11 mouse cellular contexts compared by ENCODE assay signal in genomic region chr8:45062982-45063924, GRCm38 (mm10). TPM values are rescaled to one million over a fixed set of nuclear protein-coding genes. Genes with fewer than 3 reads are reported as not detected.
A peak's percentile ranks its signal among the peaks of the same experiment; 100 is the strongest.
DNase-seq lines count a peak whose midpoint lies in the region; ATAC-seq and TF ChIP-seq lines count a peak whose summit lies in the region.
"Had no signal": no experiment of that assay in that cellular context is flagged by ENCODE, and none has a peak within 500 bp of the region (broad histone marks: within the 10 kb centered on the region; RNA-seq: fewer than 3 reads in every experiment).

No protein-coding gene starts in this region.

- H3K27ac ChIP-seq in midbrain, embryonic 13.5 days, result no peak overlapping the region
- no peak overlapping the region for H3K27ac ChIP-seq in midbrain, embryonic 16.5 days (ENCODE audit: low read length)
- H3K27ac ChIP-seq in embryonic facial prominence, embryonic 13.5 days, result no peak overlapping the region
- no peak overlapping the region for H3K27ac ChIP-seq in cerebellum, adult 2 months (ENCODE audit: insufficient read depth, low read length)
- H3K27ac ChIP-seq: embryonic facial prominence, embryonic 15.5 days; hindbrain, embryonic 15.5 days had no signal

- H3K4me1 ChIP-seq in midbrain, embryonic 13.5 days (replicated peaks), result peaks cover 5% of the 10 kb centered on the region; the same call in 1 of the 2 replicates
- no peaks in the 10 kb centered on the region for H3K4me1 ChIP-seq in midbrain, embryonic 16.5 days (ENCODE audit: control insufficient read depth, insufficient read depth, low read length)
- H3K4me1 ChIP-seq in embryonic facial prominence, embryonic 13.5 days, result no peaks in the 10 kb centered on the region
- H3K4me1 ChIP-seq in lung, adult 2 months (ENCODE audit: control insufficient read depth, insufficient read depth, low read length), result no peaks in the 10 kb centered on the region
- no peaks in the 10 kb centered on the region for H3K4me1 ChIP-seq in cerebellum, adult 2 months (ENCODE audit: control insufficient read depth, insufficient read depth, low read length)
- H3K4me1 ChIP-seq: embryonic facial prominence, embryonic 15.5 days; hindbrain, embryonic 15.5 days had no signal

- no peaks in the 10 kb centered on the region for H3K36me3 ChIP-seq in midbrain, embryonic 13.5 days
- H3K36me3 ChIP-seq in midbrain, embryonic 16.5 days (ENCODE audit: control insufficient read depth, insufficient read depth, low read length), result no peaks in the 10 kb centered on the region
- no peaks in the 10 kb centered on the region for H3K36me3 ChIP-seq in embryonic facial prominence, embryonic 13.5 days
- H3K36me3 ChIP-seq: embryonic facial prominence, embryonic 15.5 days; G1E; hindbrain, embryonic 15.5 days had no signal

- no peak for TF ChIP-seq CTCF in lung, adult 2 months (IDR thresholded peaks at IDR 0.05; ENCODE audit: insufficient read depth, low read length)
- no peak for TF ChIP-seq CTCF in cerebellum, adult 2 months (IDR thresholded peaks at IDR 0.05; ENCODE audit: borderline replicate concordance, insufficient read depth, low read depth, low read length)

- H3K9me3 ChIP-seq in midbrain, embryonic 13.5 days, result no peaks in the 10 kb centered on the region
- no peaks in the 10 kb centered on the region for H3K9me3 ChIP-seq in midbrain, embryonic 16.5 days (replicated peaks; ENCODE audit: control insufficient read depth, low read length, poor library complexity, severe bottlenecking)
- no peaks in the 10 kb centered on the region for H3K9me3 ChIP-seq in embryonic facial prominence, embryonic 13.5 days
- H3K9me3 ChIP-seq: embryonic facial prominence, embryonic 15.5 days; hindbrain, embryonic 15.5 days had no signal

- no peaks in the 10 kb centered on the region for H3K27me3 ChIP-seq in midbrain, embryonic 13.5 days
- no peaks in the 10 kb centered on the region for H3K27me3 ChIP-seq in midbrain, embryonic 16.5 days (ENCODE audit: control insufficient read depth, insufficient read depth, low read depth, low read length)
- no peaks in the 10 kb centered on the region for H3K27me3 ChIP-seq in embryonic facial prominence, embryonic 13.5 days
- H3K27me3 ChIP-seq in cerebellum, adult 2 months (ENCODE audit: control insufficient read depth, insufficient read depth, low read length), result no peaks in the 10 kb centered on the region
- H3K27me3 ChIP-seq: embryonic facial prominence, embryonic 15.5 days; hindbrain, embryonic 15.5 days had no signal

- H3K4me2 ChIP-seq in midbrain, embryonic 13.5 days (replicated peaks), result no peak overlapping the region
- no peak overlapping the region for H3K4me2 ChIP-seq in midbrain, embryonic 16.5 days (ENCODE audit: low read length)
- no peak overlapping the region for H3K4me2 ChIP-seq in embryonic facial prominence, embryonic 13.5 days
- H3K4me2 ChIP-seq: embryonic facial prominence, embryonic 15.5 days; hindbrain, embryonic 15.5 days had no signal

- 74% methylated on average over 25 of the region's 25 CpGs for WGBS in midbrain, embryonic 13.5 days
- 80% methylated on average over 25 of the region's 25 CpGs for WGBS in midbrain, embryonic 16.5 days
- 67% methylated on average over 25 of the region's 25 CpGs for WGBS in embryonic facial prominence, embryonic 13.5 days
- WGBS in lung, adult 2 months, result 61% methylated on average over 25 of the region's 25 CpGs
- 71% methylated on average over 25 of the region's 25 CpGs for WGBS in cerebellum, adult 2 months

- TF ChIP-seq POLR2A in lung, adult 2 months (IDR thresholded peaks at IDR 0.05; ENCODE audit: borderline replicate concordance, extremely low read depth, low read depth, low read length), result no peak
- no peak for TF ChIP-seq POLR2A in cerebellum, adult 2 months (IDR thresholded peaks at IDR 0.05; ENCODE audit: borderline replicate concordance, insufficient read depth, low read length)

- no peak overlapping the region for H3K9ac ChIP-seq in midbrain, embryonic 13.5 days (replicated peaks)
- H3K9ac ChIP-seq in midbrain, embryonic 16.5 days (ENCODE audit: low read depth, low read length), result no peak overlapping the region
- H3K9ac ChIP-seq in embryonic facial prominence, embryonic 13.5 days, result no peak overlapping the region
- H3K9ac ChIP-seq: embryonic facial prominence, embryonic 15.5 days; hindbrain, embryonic 15.5 days had no signal

- peak; percentile 48 for DNase-seq in lung, adult 2 months
- DNase-seq in yolk sac, embryonic 10.5 days (ENCODE audit: low spot score), result peak; percentile 57
- no peak for DNase-seq in cerebellum, adult 2 months
- DNase-seq in spleen, adult 12 weeks (ENCODE audit: low spot score), result no peak

- no peak overlapping the region for H3K4me3 ChIP-seq in midbrain, embryonic 13.5 days (replicated peaks)
- H3K4me3 ChIP-seq in midbrain, embryonic 16.5 days (ENCODE audit: low read depth, low read length), result no peak overlapping the region
- H3K4me3 ChIP-seq in embryonic facial prominence, embryonic 13.5 days, result no peak overlapping the region
- H3K4me3 ChIP-seq in lung, adult 2 months (replicated peaks; ENCODE audit: extremely low read depth, low read depth, low read length), result no peak overlapping the region
- no peak overlapping the region for H3K4me3 ChIP-seq in cerebellum, adult 2 months (replicated peaks; ENCODE audit: insufficient read depth, low read depth, low read length)
- H3K4me3 ChIP-seq: embryonic facial prominence, embryonic 15.5 days; hindbrain, embryonic 15.5 days had no signal

- peak; percentile 9; the same call in 1 of the 2 replicates for ATAC-seq in midbrain, embryonic 13.5 days
- ATAC-seq in midbrain, embryonic 16.5 days, result no peak
- ATAC-seq in embryonic facial prominence, embryonic 13.5 days (ENCODE audit: insufficient number of reproducible peaks, insufficient read depth, low FRiP score, low TSS enrichment, low read depth), result 0 out of 2 replicates have a peak, but pooled peaks have one; percentile 20

RNA-seq across cellular contexts. Expression of gene Mtnr1a, which starts 5.7 kb away (rescaled TPM):
- 0.45 and 0.62 TPM in 2 replicates for polyA plus RNA-seq in midbrain, embryonic 13.5 days (2015; fragmentation: Nextera tagmentation; extraction: Ambion mirVana)
- polyA plus RNA-seq in midbrain, embryonic 16.5 days (2015; fragmentation: Nextera tagmentation; extraction: Ambion mirVana), result 0.23 and 0.57 TPM in 2 replicates
- not detected in 2 replicates for polyA plus RNA-seq in embryonic facial prominence, embryonic 13.5 days (2015; fragmentation: Nextera tagmentation; extraction: Ambion mirVana)
- not detected in 2 replicates for polyA plus RNA-seq in lung, adult 2 months (2012; rRNA removed)
- 0.06 and 0.07 TPM in 2 replicates for polyA plus RNA-seq in cerebellum, adult 2 months (2012; rRNA removed)
- polyA plus RNA-seq: embryonic facial prominence, embryonic 15.5 days; G1E; gonadal fat pad, adult 2 months had no signal

Comparison
In these comparisons a context has a peak if more than half of its experiments do, and no peak if none do; other contexts are left out.
1. DNase-seq: peak in lung, adult 2 months (single experiment) and yolk sac, embryonic 10.5 days (single experiment); none in cerebellum, adult 2 months (0 of 2) and spleen, adult 12 weeks (single experiment).